Mouse (Mus musculus): ENCODE measurements around the gene Mon2. TPM values are rescaled to one million over a fixed set of nuclear protein-coding genes. Genes with fewer than 3 reads are reported as not detected.
"Not testable (repeated sequence)": the region's sequence is repeated elsewhere in the genome, so short reads cannot be mapped to it uniquely, and the experiment has no call there.

Mon2 gene
- polyA plus RNA-seq, 1 experiment from 2014 or later: 43.3 TPM

DNA sequence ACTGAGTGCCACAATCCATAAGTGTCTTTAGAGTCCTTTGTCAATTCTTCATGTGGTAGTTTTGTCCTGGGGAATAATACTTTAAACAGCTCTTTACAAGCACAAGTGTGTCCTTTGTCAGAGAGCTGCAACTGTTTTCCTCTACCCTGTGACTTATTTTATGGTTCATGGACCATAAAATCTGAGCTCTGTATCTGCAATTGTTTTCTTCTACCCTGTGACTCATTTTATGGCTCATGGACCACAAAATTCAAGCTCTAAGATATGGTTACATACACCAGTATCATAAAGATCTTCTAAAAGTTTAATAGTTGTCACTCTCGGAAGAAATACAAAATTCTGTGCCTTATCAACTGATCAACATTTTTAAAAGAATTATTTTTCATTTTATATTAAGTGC lies 27.6 kb downstream of the Mon2 start:
- Histone ChIP-seq H3K27me3 (ENCODE audit: control insufficient read depth, insufficient read depth, low read length) (no peaks in the 10 kb centered on the region), H3K36me3 (replicated peaks; ENCODE audit: control insufficient read depth, insufficient read depth) (peaks cover 52% of the 10 kb centered on the region), H3K9me3 (ENCODE audit: control insufficient read depth, low read length) (no peaks in the 10 kb centered on the region), H3K4me3 (replicated peaks; ENCODE audit: low read length) (no peak overlapping the region), H3K9ac (no peak overlapping the region), H3K27ac (no peak overlapping the region), H3K4me2 (replicated peaks) (no peak overlapping the region), H3K4me1 (replicated peaks; ENCODE audit: control insufficient read depth, insufficient read depth, low read length) (no peaks in the 10 kb centered on the region)
- DNase-seq (ENCODE audit: low spot score): no peak
- 96% methylated on average over 1 of the region's 1 CpGs for WGBS
- no peak for ATAC-seq (ENCODE audit: low FRiP score)

DNA sequence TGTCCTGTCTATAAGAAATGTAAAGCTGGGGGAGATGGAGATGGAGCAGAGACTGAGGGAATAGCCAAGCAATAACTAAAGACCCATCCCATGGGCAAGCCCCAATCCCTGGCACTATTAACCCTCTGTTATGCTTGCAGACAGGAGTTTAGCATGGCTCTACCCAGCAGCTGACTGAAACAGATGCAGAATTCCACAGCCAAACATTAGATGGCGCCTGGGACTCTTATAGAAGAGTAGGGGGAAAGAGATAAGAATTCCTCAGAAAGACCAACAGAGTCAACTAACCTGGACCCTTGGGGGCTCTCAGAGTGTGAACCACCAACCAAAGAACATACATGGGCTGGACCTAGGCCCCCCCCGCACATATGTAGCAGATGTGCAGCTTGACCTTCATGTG lies 36.4 kb downstream of the Mon2 start:
- H3K27me3 ChIP-seq (ENCODE audit: control insufficient read depth, insufficient read depth, low read length): no peaks in the 10 kb centered on the region
- no peak for DNase-seq (ENCODE audit: low spot score)
- WGBS: 57% methylated on average over 2 of the region's 2 CpGs
- no peak overlapping the region for H3K4me2 ChIP-seq (replicated peaks)
- ATAC-seq (ENCODE audit: low FRiP score): no peak
- H3K4me1 ChIP-seq (replicated peaks; ENCODE audit: control insufficient read depth, insufficient read depth, low read length): no peaks in the 10 kb centered on the region
- H3K27ac ChIP-seq: no peak overlapping the region
- H3K9ac ChIP-seq: no peak overlapping the region
- H3K9me3 ChIP-seq (ENCODE audit: control insufficient read depth, low read length): no peaks in the 10 kb centered on the region
- no peak overlapping the region for H3K4me3 ChIP-seq (replicated peaks; ENCODE audit: low read length)
- H3K36me3 ChIP-seq (replicated peaks; ENCODE audit: control insufficient read depth, insufficient read depth): peaks cover 84% of the 10 kb centered on the region

DNA sequence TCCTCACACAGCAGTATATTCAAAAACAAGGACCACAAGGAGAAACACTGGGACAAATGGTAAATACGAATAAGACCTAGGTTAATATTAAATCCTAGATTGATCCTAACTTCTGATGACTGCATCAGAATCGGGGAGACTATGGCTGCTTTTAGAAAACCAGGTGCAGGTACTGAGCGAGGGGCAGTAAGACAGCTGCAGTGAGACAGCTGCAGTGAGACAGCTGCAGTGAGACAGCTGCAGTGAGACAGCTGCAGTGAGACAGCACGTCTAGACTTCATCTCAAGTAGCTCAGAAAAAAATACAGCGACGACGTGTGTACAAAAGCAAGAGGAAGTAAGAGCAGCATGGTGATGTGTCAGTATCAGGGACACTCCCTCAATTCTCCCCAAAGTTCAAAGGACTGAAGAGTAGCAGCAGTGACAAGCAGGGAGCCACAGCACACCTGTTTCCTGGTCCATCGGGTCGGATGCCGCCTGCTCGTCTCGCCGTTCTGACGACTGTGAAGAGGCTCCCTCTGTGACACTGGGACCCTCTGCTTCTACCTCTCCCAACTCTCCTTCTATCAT lies 44.1 kb downstream of the Mon2 start:
- H3K4me3 ChIP-seq (replicated peaks; ENCODE audit: low read length): no peak overlapping the region
- H3K9ac ChIP-seq: no peak overlapping the region
- no peaks in the 10 kb centered on the region for H3K27me3 ChIP-seq (ENCODE audit: control insufficient read depth, insufficient read depth, low read length)
- DNase-seq (ENCODE audit: low spot score) (no peak), ATAC-seq (ENCODE audit: low FRiP score) (no peak)
- no peaks in the 10 kb centered on the region for H3K9me3 ChIP-seq (ENCODE audit: control insufficient read depth, low read length)
- no peak overlapping the region for H3K4me2 ChIP-seq (replicated peaks)
- 95% methylated on average over 14 of the region's 14 CpGs for WGBS
- H3K36me3 ChIP-seq (replicated peaks; ENCODE audit: control insufficient read depth, insufficient read depth): peaks cover 96% of the 10 kb centered on the region
- H3K27ac ChIP-seq: no peak overlapping the region
- no peaks in the 10 kb centered on the region for H3K4me1 ChIP-seq (replicated peaks; ENCODE audit: control insufficient read depth, insufficient read depth, low read length)

DNA sequence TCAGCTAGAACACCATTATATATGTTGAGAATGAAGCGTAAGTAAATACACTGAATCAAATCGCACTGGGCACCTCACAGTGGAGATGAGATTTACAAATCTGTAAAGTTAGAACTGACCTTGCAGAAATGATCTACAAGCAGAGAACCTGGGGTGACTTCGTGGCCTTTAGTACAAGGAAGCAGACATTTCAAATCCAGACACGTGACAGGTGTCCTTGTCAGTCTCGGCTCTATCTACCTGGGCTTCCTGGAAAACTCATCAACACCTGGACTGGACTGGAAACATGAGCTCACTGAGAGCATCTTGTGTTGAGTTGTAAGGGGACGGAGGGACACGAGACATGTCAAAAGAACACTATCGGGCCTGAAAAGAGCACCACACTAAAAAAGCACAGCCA lies 44.9 kb downstream of the Mon2 start:
- peaks cover 96% of the 10 kb centered on the region for H3K36me3 ChIP-seq (replicated peaks; ENCODE audit: control insufficient read depth, insufficient read depth)
- no peak overlapping the region for H3K9ac ChIP-seq
- no peak overlapping the region for H3K4me3 ChIP-seq (replicated peaks; ENCODE audit: low read length)
- no peak overlapping the region for H3K4me2 ChIP-seq (replicated peaks)
- ATAC-seq (ENCODE audit: low FRiP score) (no peak), DNase-seq (ENCODE audit: low spot score) (no peak)
- H3K4me1 ChIP-seq (replicated peaks; ENCODE audit: control insufficient read depth, insufficient read depth, low read length): no peaks in the 10 kb centered on the region
- WGBS: 94% methylated on average over 8 of the region's 8 CpGs
- H3K9me3 ChIP-seq (ENCODE audit: control insufficient read depth, low read length): no peaks in the 10 kb centered on the region
- H3K27ac ChIP-seq: no peak overlapping the region
- no peaks in the 10 kb centered on the region for H3K27me3 ChIP-seq (ENCODE audit: control insufficient read depth, insufficient read depth, low read length)

DNA sequence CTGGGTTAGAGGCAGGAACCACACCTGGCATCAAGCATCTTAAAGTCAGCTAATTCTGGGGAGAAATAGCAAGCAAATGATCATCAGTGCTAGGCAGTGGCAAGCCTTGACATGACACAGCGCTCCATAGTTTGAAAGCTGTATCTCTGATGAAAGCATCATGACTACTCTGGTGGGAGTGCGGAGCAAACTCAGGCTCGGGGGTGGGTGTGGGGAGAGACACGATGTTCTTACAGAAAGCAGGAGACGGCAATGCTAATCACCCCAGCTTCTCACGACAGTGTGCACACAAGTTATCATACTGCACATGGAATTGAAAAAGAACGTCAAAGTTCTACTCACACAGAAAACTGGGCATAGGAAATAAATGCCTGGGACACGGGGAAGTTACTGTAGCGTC lies 45.7 kb downstream of the Mon2 start:
- Histone ChIP-seq H3K27me3 (ENCODE audit: control insufficient read depth, insufficient read depth, low read length) (no peaks in the 10 kb centered on the region), H3K9ac (no peak overlapping the region), H3K27ac (no peak overlapping the region), H3K4me2 (replicated peaks) (no peak overlapping the region), H3K9me3 (ENCODE audit: control insufficient read depth, low read length) (no peaks in the 10 kb centered on the region), H3K4me3 (replicated peaks; ENCODE audit: low read length) (no peak overlapping the region), H3K4me1 (replicated peaks; ENCODE audit: control insufficient read depth, insufficient read depth, low read length) (no peaks in the 10 kb centered on the region), H3K36me3 (replicated peaks; ENCODE audit: control insufficient read depth, insufficient read depth) (peaks cover 97% of the 10 kb centered on the region)
- WGBS: 94% methylated on average over 9 of the region's 9 CpGs
- no peak for DNase-seq (ENCODE audit: low spot score)
- no peak for ATAC-seq (ENCODE audit: low FRiP score)

DNA sequence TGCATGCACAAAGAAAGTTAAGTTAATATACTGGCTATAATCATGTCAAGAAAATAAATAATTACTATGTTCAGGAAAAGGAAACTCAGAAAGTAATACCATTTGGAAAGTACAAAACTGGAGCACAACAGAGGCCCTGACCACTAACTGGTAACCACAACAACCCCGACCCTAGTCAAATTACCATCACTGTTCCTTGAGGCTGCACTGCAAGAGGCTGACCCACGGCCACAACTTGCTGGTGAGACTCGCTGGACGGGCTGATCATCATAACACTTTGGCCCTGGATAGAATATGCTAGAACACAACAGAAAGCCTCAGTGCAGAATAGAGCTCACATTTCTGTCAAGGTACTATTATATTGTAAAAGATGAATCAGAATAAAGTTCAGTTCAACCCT lies 47.4 kb downstream of the Mon2 start:
- 89% methylated on average over 4 of the region's 4 CpGs for WGBS
- no peaks in the 10 kb centered on the region for H3K27me3 ChIP-seq (ENCODE audit: control insufficient read depth, insufficient read depth, low read length)
- no peaks in the 10 kb centered on the region for H3K4me1 ChIP-seq (replicated peaks; ENCODE audit: control insufficient read depth, insufficient read depth, low read length)
- DNase-seq (ENCODE audit: low spot score) (no peak), ATAC-seq (ENCODE audit: low FRiP score) (no peak)
- no peak overlapping the region for H3K4me3 ChIP-seq (replicated peaks; ENCODE audit: low read length)
- peaks cover 94% of the 10 kb centered on the region for H3K36me3 ChIP-seq (replicated peaks; ENCODE audit: control insufficient read depth, insufficient read depth)
- H3K9ac ChIP-seq: no peak overlapping the region
- H3K4me2 ChIP-seq (replicated peaks): no peak overlapping the region
- H3K27ac ChIP-seq: no peak overlapping the region
- H3K9me3 ChIP-seq (ENCODE audit: control insufficient read depth, low read length): no peaks in the 10 kb centered on the region

DNA sequence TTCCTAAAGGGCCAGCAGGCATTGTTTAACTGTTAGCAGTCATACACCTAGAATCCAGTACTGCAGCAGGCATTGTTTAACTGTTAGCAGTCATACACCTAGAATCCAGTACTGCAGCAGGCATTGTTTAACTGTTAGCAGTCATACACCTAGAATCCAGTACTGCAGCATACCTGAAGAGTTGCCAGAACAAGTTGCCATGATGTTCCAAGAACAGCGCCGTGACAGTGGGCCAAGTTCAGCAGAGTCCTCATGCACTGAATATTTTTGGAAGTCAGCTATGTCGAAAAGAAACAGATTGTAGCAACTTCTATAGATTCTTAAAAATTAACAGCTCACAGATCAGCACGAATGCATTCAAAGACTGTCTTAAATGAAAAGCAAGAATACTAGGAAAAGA lies 49.6 kb downstream of the Mon2 start:
- not testable (repeated sequence) for H3K9ac ChIP-seq; H3K4me3 ChIP-seq (replicated peaks; ENCODE audit: low read length); H3K9me3 ChIP-seq (ENCODE audit: control insufficient read depth, low read length); H3K4me1 ChIP-seq (replicated peaks; ENCODE audit: control insufficient read depth, insufficient read depth, low read length); DNase-seq (ENCODE audit: low spot score); H3K27ac ChIP-seq; ATAC-seq (ENCODE audit: low FRiP score); H3K4me2 ChIP-seq (replicated peaks); H3K27me3 ChIP-seq (ENCODE audit: control insufficient read depth, insufficient read depth, low read length)
- WGBS: 93% methylated on average over 4 of the region's 4 CpGs
- H3K36me3 ChIP-seq (replicated peaks; ENCODE audit: control insufficient read depth, insufficient read depth): peaks cover 93% of the 10 kb centered on the region

DNA sequence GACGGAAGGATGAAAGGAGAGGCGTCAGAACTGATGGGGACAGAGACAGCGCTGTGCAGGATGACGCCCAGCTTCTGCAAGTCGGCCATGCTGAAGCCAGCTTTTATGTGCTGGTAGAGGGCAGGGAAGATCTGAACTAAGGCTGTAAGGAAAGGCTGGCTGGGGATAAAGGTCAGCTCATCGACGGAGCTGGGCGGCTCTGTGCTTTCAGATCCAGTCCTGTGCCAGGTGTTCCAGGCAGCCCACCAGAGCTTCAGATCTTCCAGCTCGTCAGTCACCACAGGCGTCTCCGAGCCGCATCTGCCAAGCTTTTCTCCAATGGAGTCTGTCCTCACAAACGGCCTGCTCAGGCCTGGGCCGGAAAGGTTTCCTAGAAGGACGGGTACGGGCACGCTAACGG lies 62.9 kb downstream of the Mon2 start:
- Histone ChIP-seq H3K4me3 (replicated peaks; ENCODE audit: low read length) (no peak overlapping the region), H3K4me1 (replicated peaks; ENCODE audit: control insufficient read depth, insufficient read depth, low read length) (no peaks in the 10 kb centered on the region), H3K9ac (no peak overlapping the region), H3K27me3 (ENCODE audit: control insufficient read depth, insufficient read depth, low read length) (no peaks in the 10 kb centered on the region), H3K27ac (0 out of 2 replicates have a peak overlapping the region, but pooled peaks have one; percentile 14), H3K36me3 (replicated peaks; ENCODE audit: control insufficient read depth, insufficient read depth) (peaks cover 82% of the 10 kb centered on the region), H3K4me2 (replicated peaks) (no peak overlapping the region), H3K9me3 (ENCODE audit: control insufficient read depth, low read length) (no peaks in the 10 kb centered on the region)
- DNase-seq (ENCODE audit: low spot score): no peak
- 39% methylated on average over 18 of the region's 18 CpGs for WGBS
- ATAC-seq (ENCODE audit: low FRiP score): no peak

DNA sequence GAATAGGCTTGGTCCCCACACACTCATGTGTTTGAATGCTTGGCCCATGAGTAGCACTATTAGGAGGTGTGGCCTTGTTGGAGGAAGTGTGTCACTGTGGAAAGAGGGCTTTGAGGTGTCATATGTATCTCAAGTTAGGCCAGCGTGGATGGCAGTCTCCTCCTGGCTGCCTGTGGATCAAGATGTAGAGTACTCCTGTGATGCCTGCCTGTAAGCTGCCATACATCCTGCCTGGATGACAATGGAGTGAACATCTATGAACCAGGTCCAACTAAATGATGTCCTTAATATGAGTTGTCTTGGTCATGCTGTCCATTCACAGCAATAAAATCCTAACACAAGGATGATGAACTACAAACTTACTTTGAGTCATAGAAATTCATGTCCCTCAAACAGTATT lies 64.9 kb downstream of the Mon2 start:
- 97% methylated on average over 1 of the region's 1 CpGs for WGBS
- Histone ChIP-seq H3K4me1 (replicated peaks; ENCODE audit: control insufficient read depth, insufficient read depth, low read length) (no peaks in the 10 kb centered on the region), H3K9ac (no peak overlapping the region), H3K36me3 (replicated peaks; ENCODE audit: control insufficient read depth, insufficient read depth) (peaks cover 89% of the 10 kb centered on the region), H3K4me3 (replicated peaks; ENCODE audit: low read length) (no peak overlapping the region), H3K4me2 (replicated peaks) (no peak overlapping the region), H3K9me3 (ENCODE audit: control insufficient read depth, low read length) (no peaks in the 10 kb centered on the region), H3K27me3 (ENCODE audit: control insufficient read depth, insufficient read depth, low read length) (no peaks in the 10 kb centered on the region), H3K27ac (no peak overlapping the region)
- DNase-seq (ENCODE audit: low spot score): no peak
- no peak for ATAC-seq (ENCODE audit: low FRiP score)

Data from hindbrain, embryonic 14.5 days (tissue).